Mouse (Mus musculus) forebrain, embryonic 10.5 days (tissue): ENCODE results near the gene Sap18b. TPM values are rescaled to one million over a fixed set of nuclear protein-coding genes. Genes with fewer than 3 reads are reported as not detected.
A peak's percentile ranks its signal among the peaks of the same experiment; 100 is the strongest.

Experiments
- DNase-seq: peaks from one replicate; pipeline ENCODE4 v3.0.0-alpha.2; 2017; ENCODE audit warnings: low spot score; ENCODE audit errors: extremely low spot score
- H3K27ac ChIP-seq: fragments of 300-500 bp; sonication (generic); 2 replicates; pipeline ENCODE4 v1.5.1; 2016; ENCODE audit warnings: mild to moderate bottlenecking
- H3K27me3 ChIP-seq: fragments of 300-500 bp; sonication (generic); 2 replicates; pipeline ENCODE4 v1.6.1; 2016; ENCODE audit warnings: mild to moderate bottlenecking; ENCODE audit not compliant: poor library complexity, severe bottlenecking
- H3K36me3 ChIP-seq: fragments of 300-500 bp; sonication (generic); replicated peaks from 2 replicates; pipeline ENCODE4 v1.6.1; 2016; ENCODE audit warnings: mild to moderate bottlenecking, moderate library complexity
- H3K4me1 ChIP-seq: fragments of 300-500 bp; sonication (generic); 2 replicates; pipeline ENCODE4 v1.6.1; 2016
- H3K4me3 ChIP-seq: fragments of 300-500 bp; sonication (generic); 2 replicates; pipeline ENCODE4 v1.5.1; 2016; ENCODE audit warnings: mild to moderate bottlenecking, moderate library complexity
- H3K9me3 ChIP-seq: fragments of 300-500 bp; sonication (generic); 2 replicates; pipeline ENCODE4 v1.6.1; 2016; ENCODE audit warnings: mild to moderate bottlenecking, moderate library complexity
- WGBS: fragments of 180-500 bp; shearing (Covaris S2); methylation state at CpG from one replicate; pipeline ENCODE4 v1.1.7; 2016; 5-methylcytosine and 5-hydroxymethylcytosine counted together
- polyA plus RNA-seq: library from polyadenylated mRNA; unstranded; fragments of >200 nt; fragmentation: Nextera tagmentation; extraction: Ambion mirVana; gene quantifications from 2 replicates; pipeline ENCODE4 v1.2.1, GENCODE M21; 2016

The Sap18b gene
- polyA plus RNA-seq, 1 experiment from 2014 or later, result 377 TPM

- Histone ChIP-seq H3K9me3 (no peaks in the 10 kb centered on the region), H3K27ac (peak overlapping the region; percentile 74), H3K4me1 (peaks cover 16% of the 10 kb centered on the region), H3K4me3 (peak overlapping the region; percentile 46), H3K27me3 (no peaks in the 10 kb centered on the region), H3K36me3 (peaks cover 8% of the 10 kb centered on the region)
- DNase-seq, result peak; percentile 70
- WGBS, result under 1% methylated on average over 16 of the region's 16 CpGs
Observed at GRCm38 (mm10) chr8:95833435-95833984, 8.4 kb downstream of the Sap18b start.

DNA sequence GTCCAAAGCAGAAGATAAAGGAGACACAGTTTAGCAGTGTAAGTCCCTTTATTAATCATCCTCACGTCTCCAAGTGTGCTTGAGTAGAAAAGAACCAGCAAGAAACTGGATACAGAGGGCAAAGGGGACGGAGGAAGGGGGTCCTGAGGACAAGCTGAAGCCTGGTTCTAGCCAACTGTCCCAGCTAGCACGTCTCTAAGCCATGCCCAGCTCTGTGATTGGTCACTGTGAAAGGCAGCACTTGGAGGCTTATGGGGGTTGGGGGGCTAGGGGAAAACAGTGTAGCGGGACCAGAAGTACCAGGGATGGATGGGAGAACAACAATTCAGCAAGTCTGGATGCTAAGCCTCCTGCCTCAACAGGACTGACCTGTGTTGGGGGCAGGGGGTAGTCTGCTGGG lies 10.7 kb downstream of the Sap18b start:
- Histone ChIP-seq H3K4me1 (peaks cover 16% of the 10 kb centered on the region), H3K9me3 (no peaks in the 10 kb centered on the region), H3K27me3 (no peaks in the 10 kb centered on the region), H3K36me3 (peaks cover 26% of the 10 kb centered on the region), H3K4me3 (no peak overlapping the region), H3K27ac (no peak overlapping the region)
- 75% methylated on average over 4 of the region's 4 CpGs for WGBS
- DNase-seq, result no peak

DNA sequence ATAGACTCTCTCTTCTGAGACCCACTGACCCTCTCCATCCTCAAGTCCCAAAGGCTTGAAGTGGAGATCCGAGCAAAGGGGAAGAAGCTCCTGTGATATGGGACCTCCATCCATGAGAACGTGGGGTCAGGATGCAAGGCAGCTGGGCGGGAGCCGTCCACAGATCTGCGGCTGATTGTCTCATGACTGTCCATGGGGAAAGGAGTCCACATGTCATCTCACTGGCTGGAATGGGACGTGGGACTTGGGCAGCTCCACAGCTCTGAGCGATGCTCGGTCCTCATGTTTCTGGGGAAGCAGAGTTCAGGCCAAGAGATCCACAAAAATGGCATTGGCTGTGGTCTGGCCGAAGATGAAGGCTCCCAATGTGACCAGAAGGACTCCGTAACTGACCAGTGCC lies 12.1 kb downstream of the Sap18b start:
- no peaks in the 10 kb centered on the region for H3K27me3 ChIP-seq
- peaks cover 40% of the 10 kb centered on the region for H3K36me3 ChIP-seq
- 93% methylated on average over 10 of the region's 10 CpGs for WGBS
- H3K4me3 ChIP-seq, result no peak overlapping the region
- H3K4me1 ChIP-seq, result peaks cover 16% of the 10 kb centered on the region
- DNase-seq, result no peak
- H3K27ac ChIP-seq, result no peak overlapping the region
- no peaks in the 10 kb centered on the region for H3K9me3 ChIP-seq

DNA sequence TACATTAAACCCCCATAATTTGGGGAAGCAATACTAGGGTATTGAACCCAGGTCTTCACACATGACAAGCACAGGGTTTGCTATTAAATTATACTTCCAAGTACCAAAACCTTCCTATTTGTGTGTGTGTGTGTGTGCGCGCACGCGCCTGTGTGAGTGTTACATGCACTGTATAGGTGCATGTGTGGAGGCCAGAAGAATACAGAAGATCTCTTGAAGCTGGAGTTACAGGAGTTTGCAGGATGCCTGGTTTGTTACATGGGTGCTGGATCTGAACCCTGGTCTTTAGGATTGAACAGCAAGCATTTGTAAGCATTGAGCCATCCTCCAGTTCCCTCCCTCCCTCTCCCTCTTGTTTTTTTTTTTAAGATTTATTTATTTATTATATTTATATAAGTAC lies 14.1 kb downstream of the Sap18b start:
- H3K4me3 ChIP-seq, result no peak overlapping the region
- H3K9me3 ChIP-seq, result no peaks in the 10 kb centered on the region
- DNase-seq, result no peak
- no peak overlapping the region for H3K27ac ChIP-seq
- H3K36me3 ChIP-seq, result peaks cover 59% of the 10 kb centered on the region
- no peaks in the 10 kb centered on the region for H3K27me3 ChIP-seq
- peaks cover under 1% of the 10 kb centered on the region; the same call in 1 of the 2 replicates for H3K4me1 ChIP-seq
- 100% methylated on average over 4 of the region's 4 CpGs for WGBS

- Histone ChIP-seq H3K36me3 (peaks cover 78% of the 10 kb centered on the region), H3K9me3 (no peaks in the 10 kb centered on the region)
- WGBS, result 89% methylated on average over 15 of the region's 15 CpGs
Observed at GRCm38 (mm10) chr8:95841436-95841835, 16.3 kb downstream of the Sap18b start.

DNA sequence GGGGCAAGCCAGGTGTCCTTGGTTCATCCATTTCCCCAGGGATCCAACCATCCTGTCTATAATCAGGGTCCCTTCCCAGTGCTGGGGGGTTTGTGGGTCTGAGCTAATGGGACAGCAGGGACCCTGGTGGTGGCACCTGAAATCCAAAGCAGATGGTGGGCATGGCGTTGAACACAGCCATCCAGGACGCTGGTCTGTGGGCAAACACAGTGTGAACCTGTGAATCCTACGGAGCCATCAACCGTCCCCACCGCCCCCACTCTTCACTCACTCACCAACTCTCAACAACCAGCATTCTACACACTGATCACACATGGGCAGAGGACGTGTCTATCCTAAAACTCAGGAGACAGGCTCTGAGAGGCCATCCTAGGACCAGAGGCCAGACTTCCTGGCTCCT lies 18.8 kb downstream of the Sap18b start:
- Histone ChIP-seq H3K27me3 (no peaks in the 10 kb centered on the region), H3K36me3 (peaks cover 81% of the 10 kb centered on the region), H3K27ac (no peak overlapping the region), H3K9me3 (no peaks in the 10 kb centered on the region), H3K4me1 (no peaks in the 10 kb centered on the region), H3K4me3 (no peak overlapping the region)
- WGBS, result 93% methylated on average over 6 of the region's 6 CpGs
- no peak for DNase-seq

More at GRCm38 (mm10) chr8:95841436-95841835, 16.3 kb downstream of the Sap18b start:
- DNase-seq, result no peak
- H3K4me1 ChIP-seq, result no peaks in the 10 kb centered on the region
- H3K27me3 ChIP-seq, result no peaks in the 10 kb centered on the region
- H3K27ac ChIP-seq, result no peak overlapping the region
- no peak overlapping the region for H3K4me3 ChIP-seq

DNA sequence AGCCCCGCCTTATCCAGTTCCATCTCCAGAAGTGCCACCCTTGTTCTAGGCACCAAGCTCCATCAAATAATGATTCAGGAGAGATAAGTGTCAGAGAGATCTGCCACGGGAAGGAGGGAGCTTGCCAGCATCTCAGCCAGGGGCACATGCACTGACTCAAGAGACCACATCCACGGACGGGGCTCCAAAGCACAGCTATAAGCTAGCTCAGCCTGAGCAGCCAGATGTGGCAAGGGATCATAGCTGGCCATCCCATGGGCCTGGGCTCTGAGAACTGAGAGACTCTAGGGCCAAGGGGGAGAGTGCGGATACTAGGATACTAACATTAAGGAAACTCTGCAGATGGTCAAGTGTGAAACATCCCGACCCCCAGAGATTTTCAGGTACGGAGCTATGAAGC lies 19.9 kb downstream of the Sap18b start:
- Histone ChIP-seq H3K9me3 (no peaks in the 10 kb centered on the region), H3K36me3 (peaks cover 74% of the 10 kb centered on the region), H3K27me3 (no peaks in the 10 kb centered on the region), H3K4me1 (no peaks in the 10 kb centered on the region), H3K4me3 (no peak overlapping the region), H3K27ac (no peak overlapping the region)
- DNase-seq, result no peak
- 92% methylated on average over 7 of the region's 7 CpGs for WGBS

GRCm38 (mm10) chr8:95848061-95848551 lies 23.0 kb downstream of the Sap18b start:
- DNase-seq, result no peak
- WGBS, result 81% methylated on average over 24 of the region's 24 CpGs
- Histone ChIP-seq H3K36me3 (peaks cover 45% of the 10 kb centered on the region), H3K4me1 (peaks cover 11% of the 10 kb centered on the region), H3K4me3 (no peak overlapping the region), H3K27ac (no peak overlapping the region), H3K9me3 (no peaks in the 10 kb centered on the region), H3K27me3 (no peaks in the 10 kb centered on the region)

DNA sequence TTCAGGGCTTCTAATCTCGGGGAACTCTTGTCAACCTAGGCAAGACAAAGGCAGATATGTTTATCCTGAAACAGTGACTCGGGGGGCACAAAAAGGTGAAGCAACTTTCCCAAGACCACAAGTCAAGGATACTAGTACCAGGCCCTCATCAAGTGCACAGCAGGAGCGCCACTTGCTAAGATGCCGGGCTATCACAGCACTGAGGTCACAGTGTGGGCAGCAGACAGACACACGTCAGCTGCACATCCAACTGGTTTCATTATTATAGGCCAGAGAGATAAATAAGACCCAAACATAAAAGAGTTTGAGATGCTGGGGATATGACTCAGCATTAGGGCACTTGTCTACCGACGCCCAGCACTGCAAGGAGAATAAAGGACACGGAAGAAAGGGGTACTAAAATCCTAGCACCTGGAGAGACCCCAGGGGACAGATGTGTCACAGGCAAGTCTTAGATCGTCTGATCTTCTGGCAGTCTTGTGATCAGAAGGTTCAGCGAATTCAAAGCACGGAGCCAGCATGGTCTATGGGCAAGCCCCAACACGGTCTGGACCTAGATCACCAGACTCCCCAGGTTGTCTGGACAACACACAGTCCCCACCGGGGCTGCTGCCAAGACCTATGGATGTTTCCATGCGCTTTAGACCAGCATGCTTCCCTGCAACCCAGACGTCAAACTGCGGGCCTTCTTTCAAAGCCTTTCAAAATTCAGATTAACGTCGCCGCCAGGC lies 23.8 kb downstream of the Sap18b start:
- Histone ChIP-seq H3K27ac (no peak overlapping the region), H3K4me3 (no peak overlapping the region), H3K36me3 (peaks cover 37% of the 10 kb centered on the region), H3K4me1 (peaks cover 16% of the 10 kb centered on the region), H3K27me3 (no peaks in the 10 kb centered on the region), H3K9me3 (no peaks in the 10 kb centered on the region)
- 93% methylated on average over 19 of the region's 19 CpGs for WGBS
- DNase-seq, result no peak

GRCm38 (mm10) chr8:95850326-95850725 lies 25.2 kb downstream of the Sap18b start:
- Histone ChIP-seq H3K9me3 (no peaks in the 10 kb centered on the region), H3K4me1 (peaks cover 17% of the 10 kb centered on the region), H3K27me3 (no peaks in the 10 kb centered on the region), H3K36me3 (peaks cover 23% of the 10 kb centered on the region), H3K27ac (no peak overlapping the region), H3K4me3 (no peak overlapping the region)
- no peak for DNase-seq
- 94% methylated on average over 2 of the region's 2 CpGs for WGBS

GRCm38 (mm10) chr8:95852290-95852689 lies 27.1 kb downstream of the Sap18b start:
- no peak for DNase-seq
- Histone ChIP-seq H3K27ac (no peak overlapping the region), H3K4me3 (peak overlapping the region; percentile 62), H3K4me1 (peaks cover 17% of the 10 kb centered on the region), H3K27me3 (no peaks in the 10 kb centered on the region), H3K9me3 (no peaks in the 10 kb centered on the region), H3K36me3 (peaks cover 10% of the 10 kb centered on the region)
- WGBS, result 77% methylated on average over 4 of the region's 4 CpGs

GRCm38 (mm10) chr8:95853102-95853843 lies 28.1 kb downstream of the Sap18b start, which contains the start of gene Slc38a7:
TSS of gene Slc38a7 (minus strand) at chr8:95853539.
- Histone ChIP-seq H3K27me3 (no peaks in the 10 kb centered on the region), H3K9me3 (no peaks in the 10 kb centered on the region), H3K4me3 (peak within 1 kb of the TSS; percentile 62), H3K27ac (peak within 1 kb of the TSS; percentile 63), H3K4me1 (peaks cover 17% of the 10 kb centered on the region), H3K36me3 (peaks cover 5% of the 10 kb centered on the region)
- peak; percentile 77 for DNase-seq
- WGBS, result 12% methylated on average over 22 of the region's 22 CpGs

GRCm38 (mm10) chr8:95854174-95854573 lies 29.0 kb downstream of the Sap18b start:
- no peaks in the 10 kb centered on the region for H3K36me3 ChIP-seq
- H3K27ac ChIP-seq, result no peak overlapping the region
- 86% methylated on average over 6 of the region's 6 CpGs for WGBS
- no peak overlapping the region for H3K4me3 ChIP-seq
- H3K9me3 ChIP-seq, result no peaks in the 10 kb centered on the region
- DNase-seq, result no peak
- peaks cover 17% of the 10 kb centered on the region for H3K4me1 ChIP-seq
- H3K27me3 ChIP-seq, result no peaks in the 10 kb centered on the region
